Mouse (Mus musculus) lung, postnatal 10 days (tissue): ENCODE measurements around the gene Arhgdib.

Source experiments
- DNase-seq: peaks from one replicate; pipeline ENCODE4 v3.0.0; 2021

The Arhgdib gene

DNA sequence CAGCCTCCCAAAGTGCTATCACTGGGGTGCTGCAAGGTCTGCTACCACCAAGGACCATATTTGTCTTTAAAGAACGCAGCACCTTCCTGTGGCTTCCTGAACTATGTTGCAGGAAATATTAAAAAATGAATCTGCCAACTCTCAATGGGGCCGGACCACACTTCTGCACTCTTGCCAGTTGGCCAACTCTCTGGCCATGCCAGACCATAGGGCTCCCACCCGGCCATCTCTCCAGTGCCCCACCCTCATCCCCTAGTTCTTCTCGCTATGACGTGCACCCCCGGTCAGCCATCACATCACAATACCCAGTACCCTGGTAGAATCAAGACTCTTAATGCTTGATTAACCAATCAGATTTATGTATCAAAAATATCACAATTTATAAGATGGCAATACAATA, 57.7 kb downstream of the Arhgdib start:
- no peak for DNase-seq

DNA sequence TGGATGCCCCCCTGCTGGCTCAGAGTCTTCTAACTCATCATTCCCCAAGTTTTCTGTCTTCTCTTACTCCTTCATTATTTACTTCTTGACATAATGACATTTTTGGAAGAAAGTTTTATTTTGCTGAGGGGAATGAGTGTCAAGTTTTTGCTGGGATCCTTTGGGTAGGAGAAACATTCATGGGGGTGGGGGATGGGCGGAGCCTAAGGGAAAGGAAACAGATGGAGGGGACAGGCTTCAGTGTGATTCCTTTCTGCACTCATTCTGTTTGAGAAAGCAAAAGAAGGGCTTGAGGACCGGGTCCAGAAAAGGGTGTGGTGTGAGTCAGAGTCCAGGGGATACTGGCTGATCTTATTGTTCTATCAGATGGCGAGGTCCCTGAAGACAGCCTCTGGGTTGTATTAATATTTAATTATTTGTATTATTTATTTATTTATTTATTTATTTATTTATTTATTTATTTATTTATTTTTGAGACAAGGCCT, 58.2 kb downstream of the Arhgdib start:
- peak; percentile 48 for DNase-seq

DNA sequence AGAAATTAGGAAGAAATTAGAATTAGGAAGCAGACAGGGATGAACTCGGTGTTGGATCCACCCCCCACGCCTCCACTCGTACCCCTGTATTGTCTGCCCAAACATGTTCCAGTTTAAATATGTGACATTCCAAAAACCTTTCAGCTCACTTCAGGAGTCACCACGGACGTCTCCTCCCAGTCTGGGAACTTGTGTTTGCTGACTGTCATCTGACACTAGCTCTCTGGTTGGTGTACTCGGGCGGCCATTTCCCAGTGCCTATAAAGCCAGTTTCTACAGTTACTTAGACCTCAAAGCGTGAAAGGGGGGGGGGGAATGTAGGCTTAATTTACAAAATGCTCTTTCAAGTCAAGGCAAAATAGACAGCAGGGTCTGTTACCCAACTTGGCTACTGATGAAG, 60.0 kb downstream of the Arhgdib start:
- DNase-seq = no peak

DNA sequence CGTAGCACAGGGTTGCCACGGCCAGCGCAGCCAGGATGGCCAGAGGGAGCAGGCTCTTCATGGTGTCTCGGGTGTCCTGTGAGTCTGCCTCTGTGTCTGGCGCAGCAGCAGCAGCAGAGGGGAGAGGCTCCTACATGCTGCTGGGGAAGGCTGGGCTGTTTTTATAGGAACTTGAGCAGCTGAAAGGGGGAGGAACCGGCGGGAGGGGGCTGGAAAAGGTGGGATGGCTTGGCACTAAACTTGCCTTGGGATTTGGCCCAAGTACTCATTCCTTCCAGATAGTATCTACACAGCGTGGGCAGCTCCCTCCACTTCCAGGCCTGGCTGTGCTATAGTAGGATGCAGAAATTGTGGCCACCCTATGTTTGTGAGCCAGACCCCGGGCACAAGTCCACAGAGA, 66.0 kb downstream of the Arhgdib start, which contains the start of gene Mgp:
Mgp (minus strand) TSS at position 154 of the 400 bp plus-strand sequence.
- DNase-seq = peak; percentile 66

DNA sequence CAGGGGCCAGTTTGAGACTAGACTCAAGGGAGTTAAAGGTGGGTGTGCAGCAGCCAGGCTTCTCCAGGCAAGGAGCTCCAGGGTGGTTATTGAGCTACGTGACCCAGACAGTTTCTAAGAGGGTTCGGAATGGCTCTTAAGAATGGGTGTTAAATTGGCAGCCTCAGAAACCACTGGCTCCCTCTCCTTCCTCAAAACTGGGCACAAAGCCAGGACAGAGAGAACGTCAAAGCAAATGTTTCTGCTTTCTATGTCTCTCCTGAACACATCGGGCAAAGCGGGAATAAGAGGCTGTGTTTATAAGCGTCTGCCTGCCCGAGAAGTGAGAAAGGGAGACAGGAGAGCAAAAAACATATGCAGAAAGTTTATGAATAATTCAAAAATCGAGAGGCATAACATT, 67.1 kb downstream of the Arhgdib start:
- DNase-seq = peak; percentile 61
